Mouse (Mus musculus): ENCODE data around the gene Wdr86. TPM values are rescaled to one million over a fixed set of nuclear protein-coding genes. Genes with fewer than 3 reads are reported as not detected.

The Wdr86 gene
- total RNA-seq (2023): not detected

GRCm38 (mm10) chr5:24730488-24730871, at the start of gene Wdr86:
Gene Wdr86, minus strand, starts transcription at chr5:24730727.

DNA sequence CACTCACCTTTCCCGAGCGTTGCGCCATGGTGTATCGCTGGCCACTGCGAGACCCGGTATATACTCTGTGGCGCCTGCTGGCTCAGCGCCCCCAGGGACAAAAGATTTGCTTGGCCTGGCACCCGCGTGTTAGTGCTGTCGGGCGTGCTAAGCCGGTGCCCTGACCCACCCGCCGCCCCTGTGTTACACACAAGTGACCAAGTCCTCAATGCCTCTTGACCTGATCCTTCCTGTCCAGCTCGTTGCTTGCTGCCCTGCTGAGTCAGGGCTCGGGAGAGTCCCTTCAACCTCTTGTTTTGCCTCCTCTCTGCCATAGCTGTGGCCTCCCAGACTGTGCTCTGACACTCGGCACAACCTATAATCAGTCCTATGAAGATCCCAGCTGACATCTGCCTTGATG, 27.3 kb upstream of the Wdr86 start, which contains the start of gene Crygn:
Crygn (minus strand) TSS at position 193 of the 400 bp plus-strand sequence.

GRCm38 (mm10) chr5:24685366-24686093, 45.0 kb downstream of the Wdr86 start, which contains the start of gene Nub1:
Gene Nub1, plus strand, starts transcription at chr5:24685532.

Other genes with a start within 250 kb of the Wdr86 start
- gene Gbx1, start 203.5 kb downstream of the Wdr86 start, total RNA-seq (2023): not detected
- gene Asb10, start 189.7 kb downstream of the Wdr86 start, total RNA-seq (2023): not detected
- not detected for gene 4931409K22Rik, start 173.9 kb downstream of the Wdr86 start, total RNA-seq (2023)
- gene Abcf2, start 153.3 kb downstream of the Wdr86 start, total RNA-seq (2023): 51.1 TPM
- 34.1 TPM for gene Chpf2, start 144.0 kb downstream of the Wdr86 start, total RNA-seq (2023)
- gene Smarcd3, start 106.3 kb downstream of the Wdr86 start, total RNA-seq (2023): 0.56 TPM
- 91.8 TPM for gene Nub1, start 45.2 kb downstream of the Wdr86 start, total RNA-seq (2023)
- gene Crygn, start 27.3 kb upstream of the Wdr86 start, total RNA-seq (2023): not detected
- 63.5 TPM for gene Rheb, start 111.9 kb upstream of the Wdr86 start, total RNA-seq (2023)